Mouse (Mus musculus) kidney, adult 2 months (tissue): ENCODE results near the gene Osbpl2.

Experiments
- CTCF ChIP-seq: fragments of 200-500 bp; conservative IDR thresholded peaks from 2 replicates; pipeline ENCODE4 v1.5.1; 2011; ENCODE audit warnings: low read depth, mild to moderate bottlenecking, control low read depth, low read length, moderate library complexity, mixed read lengths; ENCODE audit not compliant: insufficient read depth, insufficient read length
- POLR2A ChIP-seq: fragments of 200-500 bp; IDR thresholded peaks from one replicate; pipeline ENCODE4 v1.6.1; 2011; ENCODE audit warnings: low read depth, low read length, control low read depth

DNA sequence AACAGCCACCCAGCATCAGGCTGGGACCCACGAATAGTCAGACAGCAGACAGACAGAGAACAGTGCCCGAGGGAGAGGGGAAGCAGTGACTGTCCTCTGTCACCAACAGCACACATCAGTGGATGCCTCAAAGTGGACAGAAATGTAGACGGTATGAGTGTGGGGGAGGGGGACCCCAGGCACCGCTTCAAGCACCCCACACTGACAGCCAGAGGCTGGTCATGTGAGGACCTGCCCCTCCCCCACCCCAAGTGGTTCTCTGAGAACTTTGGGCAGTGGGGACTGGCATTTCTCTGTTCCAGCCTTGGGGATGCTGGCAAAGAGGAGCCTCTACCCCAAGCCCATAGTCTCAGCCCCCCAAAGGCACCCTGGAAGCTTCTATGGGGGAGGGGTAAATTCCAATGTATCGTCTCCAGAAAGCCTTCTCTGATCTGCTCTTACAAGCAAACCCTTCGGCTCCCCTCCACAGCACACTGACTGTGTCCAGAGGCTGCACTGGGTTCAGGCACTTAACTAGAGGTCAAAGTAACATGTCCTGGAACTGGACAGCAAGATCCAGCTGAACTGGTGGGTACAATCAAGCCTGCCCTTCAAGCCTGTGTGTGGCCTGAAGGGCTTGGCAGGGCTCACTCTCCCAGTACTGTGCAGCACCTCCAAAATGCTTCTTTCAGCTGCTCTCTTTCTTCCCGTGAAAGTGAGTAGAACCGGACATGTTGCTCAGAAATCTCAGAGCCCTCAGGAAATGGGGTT, 13.5 kb upstream of the Osbpl2 start:
- TF ChIP-seq CTCF (no peak), POLR2A (no peak)
